Mouse (Mus musculus): ENCODE measurements around the gene Hist1h4k.

GRCm38 (mm10) chr13:21714725-21715124, 35.6 kb downstream of the Hist1h4k start:
- no peak for TF ChIP-seq CTCF (IDR thresholded peaks at IDR 0.05; ENCODE audit: extremely low read depth, insufficient read length, insufficient replicate concordance, low read depth, low read length)
- no peak for TF ChIP-seq POLR2A (IDR thresholded peaks at IDR 0.05; ENCODE audit: low read depth, low read length)
